Mouse (Mus musculus): ENCODE measurements around the gene Phospho1. TPM values are rescaled to one million over a fixed set of nuclear protein-coding genes. Genes with fewer than 3 reads are reported as not detected.
A peak's percentile ranks its signal among the peaks of the same experiment; 100 is the strongest.
"Not testable (repeated sequence)": the region's sequence is repeated elsewhere in the genome, so short reads cannot be mapped to it uniquely, and the experiment has no call there.

Phospho1 gene
- total RNA-seq, 2 experiments from 2014 or later = 12.6 TPM; not detected in 1

DNA sequence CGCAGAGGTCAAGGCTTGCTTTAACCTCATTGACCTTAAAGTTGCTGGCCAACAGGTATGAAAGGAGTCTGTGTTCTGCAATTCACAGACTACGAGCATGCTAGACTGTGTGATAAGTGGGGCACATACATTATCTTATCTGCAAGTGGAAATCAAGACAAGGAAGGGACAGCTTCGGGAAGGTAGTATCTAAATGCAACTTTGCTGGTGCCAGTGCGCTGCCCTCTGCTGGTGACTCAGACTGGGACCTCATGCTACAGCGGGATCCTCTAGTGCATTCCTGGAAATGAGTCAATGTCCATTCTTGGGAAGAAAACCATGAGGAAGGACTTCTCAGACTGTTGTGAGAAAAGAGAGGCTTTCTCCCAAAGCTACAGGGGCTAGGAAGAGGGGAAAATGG lies 29.4 kb downstream of the Phospho1 start:
- ATAC-seq (replicated peaks; ENCODE audit: low FRiP score, poor library complexity, severe bottlenecking) = no peak

DNA sequence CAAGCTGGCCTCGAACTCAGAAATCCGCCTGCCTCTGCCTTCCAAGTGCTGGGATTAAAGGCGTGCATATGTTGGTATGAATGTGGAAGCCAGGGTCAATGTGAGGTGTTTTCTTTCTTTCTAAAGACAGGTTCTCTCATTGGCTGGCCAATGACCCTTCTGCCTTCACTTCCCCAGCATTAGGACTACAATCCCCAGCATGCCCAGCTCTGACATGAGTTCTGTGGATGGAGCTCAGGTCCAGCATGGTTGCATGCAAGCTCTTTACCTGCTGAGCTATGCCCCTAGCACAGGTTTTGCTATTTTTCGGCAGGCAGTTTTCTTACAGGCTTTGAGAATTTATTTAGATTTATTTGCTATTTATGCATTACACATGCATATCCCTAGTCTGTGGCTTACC lies 33.0 kb downstream of the Phospho1 start:
- ATAC-seq (replicated peaks; ENCODE audit: low FRiP score, poor library complexity, severe bottlenecking) = no peak

DNA sequence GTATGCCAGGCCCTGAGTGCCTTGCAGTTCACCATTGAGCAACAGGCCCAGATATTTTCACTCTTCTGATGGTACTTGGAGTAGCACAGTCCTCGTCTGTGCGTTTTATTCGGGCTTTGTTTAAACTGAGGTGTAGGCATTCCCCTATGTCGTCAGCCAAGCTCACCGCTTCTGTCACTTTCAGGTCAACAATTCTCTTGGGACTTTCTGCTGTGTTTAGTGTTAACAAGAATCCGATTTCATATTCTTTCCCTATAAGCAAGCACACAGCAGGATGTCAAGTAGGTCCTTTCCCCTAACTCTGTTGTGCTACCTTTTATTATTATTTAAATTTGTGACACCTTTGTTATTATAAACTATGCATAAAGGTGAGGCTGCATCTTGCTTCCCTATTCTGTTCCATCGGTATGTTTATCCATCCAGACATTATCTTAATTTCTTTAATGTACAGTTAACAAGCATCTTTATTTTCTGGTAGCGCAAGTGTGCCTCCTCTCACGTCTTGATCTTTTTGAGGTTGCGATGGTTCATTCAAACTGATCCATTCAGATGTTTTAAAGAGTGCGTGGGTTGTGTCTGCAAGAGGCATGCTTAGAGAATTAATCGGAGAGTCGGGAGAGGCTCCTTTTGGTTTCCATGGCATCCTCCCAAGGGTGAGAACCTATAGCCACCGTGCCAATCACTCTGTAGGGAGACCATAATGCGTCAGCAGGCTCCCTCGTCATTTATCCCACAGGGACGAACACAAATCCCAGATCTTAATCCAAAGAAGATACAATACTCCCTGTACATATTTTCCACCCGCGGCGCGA lies 33.6 kb downstream of the Phospho1 start:
- ATAC-seq (replicated peaks; ENCODE audit: low FRiP score, poor library complexity, severe bottlenecking) = peak; percentile 20

DNA sequence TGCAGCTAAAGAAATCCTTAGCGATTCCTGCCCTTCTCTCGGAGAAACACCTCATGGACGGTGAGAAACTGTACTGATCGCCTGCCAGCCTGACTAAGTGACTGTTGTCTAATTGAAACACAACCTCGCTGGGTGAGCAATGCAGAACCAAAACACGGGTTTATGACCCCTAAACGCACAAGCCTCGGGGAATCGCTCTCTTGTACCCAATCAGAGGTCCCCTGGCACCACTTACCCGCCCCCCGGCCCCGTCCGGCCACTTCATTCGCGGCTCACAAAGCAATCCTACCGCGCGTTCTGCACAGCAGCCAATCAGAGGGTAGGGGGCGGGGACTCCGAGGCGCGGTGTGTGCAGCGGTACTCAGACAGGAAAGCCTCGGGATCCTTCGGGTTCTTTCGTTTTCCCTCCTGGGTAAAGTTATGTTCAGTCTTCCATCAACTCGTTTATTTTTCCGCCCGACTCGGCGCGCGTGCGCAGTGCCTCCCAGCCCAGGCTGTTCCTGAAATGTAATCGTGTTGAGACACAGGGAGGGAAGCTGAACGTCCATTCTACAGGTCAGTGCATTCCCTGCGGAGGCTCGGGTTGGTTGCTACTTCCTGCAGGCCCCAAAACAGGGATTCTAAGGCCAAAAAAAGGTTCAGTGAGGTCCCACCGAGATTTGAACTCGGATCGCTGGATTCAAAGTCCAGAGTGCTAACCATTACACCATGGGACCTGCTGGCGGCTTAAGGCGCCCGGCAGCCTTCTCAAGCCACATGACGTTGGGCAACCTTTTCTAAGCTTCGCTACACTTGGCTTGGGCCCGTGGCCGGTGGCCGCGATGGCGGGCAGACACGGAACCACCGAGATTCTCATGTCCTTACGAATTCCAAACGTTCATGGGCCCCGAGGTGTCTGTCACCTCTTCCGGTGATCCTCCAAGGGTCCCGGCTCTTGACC lies 34.5 kb downstream of the Phospho1 start:
- peak; percentile 88 for ATAC-seq (replicated peaks; ENCODE audit: low FRiP score, poor library complexity, severe bottlenecking)

DNA sequence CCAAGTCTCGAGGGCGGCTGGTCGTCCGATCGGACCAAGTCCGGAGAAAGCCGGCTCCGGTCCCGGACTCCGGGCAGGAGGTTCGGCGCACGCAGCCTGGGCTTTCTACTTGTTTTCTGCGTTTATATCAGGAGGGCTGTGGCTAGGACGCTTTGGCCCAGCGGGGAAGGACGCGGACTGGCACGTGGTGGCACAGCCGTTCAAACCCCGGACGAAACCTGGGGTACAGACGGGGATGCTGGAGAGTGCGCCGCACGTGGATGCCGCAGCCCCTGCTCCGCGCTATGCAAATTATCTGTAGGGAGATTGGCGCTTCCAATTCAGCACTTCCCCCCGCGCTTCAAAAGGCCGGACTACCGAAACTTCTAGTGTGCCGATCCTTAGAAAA lies 35.2 kb downstream of the Phospho1 start:
- ATAC-seq (replicated peaks; ENCODE audit: low FRiP score, poor library complexity, severe bottlenecking) = peak; percentile 58

DNA sequence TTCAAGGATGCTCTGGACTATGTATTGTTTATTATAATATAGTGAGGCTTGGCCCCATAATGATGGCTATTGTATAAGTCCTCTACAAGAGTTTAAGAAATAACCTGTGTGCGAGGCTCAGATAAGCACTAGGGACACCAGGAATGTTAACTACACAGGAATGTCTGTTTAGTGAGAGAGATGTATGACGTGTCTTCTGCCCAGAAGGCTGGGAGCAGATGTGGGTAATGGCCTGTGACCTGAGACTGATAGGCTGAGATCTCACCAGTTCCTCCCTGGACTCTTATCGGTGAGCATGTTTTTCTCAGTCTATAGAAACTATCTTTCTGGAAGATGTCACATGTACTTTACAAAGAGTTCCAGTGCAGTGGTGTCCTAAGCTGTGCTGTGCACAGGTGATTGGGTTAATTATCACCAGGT lies 35.8 kb downstream of the Phospho1 start:
- peak; percentile 47 for ATAC-seq (replicated peaks; ENCODE audit: low FRiP score, poor library complexity, severe bottlenecking)

DNA sequence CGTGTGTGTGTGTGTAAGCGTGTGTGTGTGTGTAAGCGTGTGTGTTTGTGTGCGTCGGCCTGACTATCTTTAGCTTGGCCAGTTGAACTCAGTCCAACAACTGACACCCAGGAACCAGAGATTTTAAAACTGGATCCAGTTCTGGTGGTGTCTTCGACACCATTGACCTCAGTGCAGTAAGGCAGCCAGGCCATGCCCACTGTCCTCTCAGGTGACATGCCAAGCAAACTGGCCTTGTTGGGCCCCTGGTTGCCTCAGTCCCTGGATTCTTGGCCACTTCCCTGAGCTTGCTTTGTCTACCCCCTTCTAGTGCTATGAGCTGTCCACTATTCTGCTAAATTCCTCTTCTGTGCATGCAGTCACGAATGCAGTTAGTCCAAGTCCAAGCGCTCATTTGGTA lies 37.1 kb downstream of the Phospho1 start:
- no peak for ATAC-seq (replicated peaks; ENCODE audit: low FRiP score, poor library complexity, severe bottlenecking)

DNA sequence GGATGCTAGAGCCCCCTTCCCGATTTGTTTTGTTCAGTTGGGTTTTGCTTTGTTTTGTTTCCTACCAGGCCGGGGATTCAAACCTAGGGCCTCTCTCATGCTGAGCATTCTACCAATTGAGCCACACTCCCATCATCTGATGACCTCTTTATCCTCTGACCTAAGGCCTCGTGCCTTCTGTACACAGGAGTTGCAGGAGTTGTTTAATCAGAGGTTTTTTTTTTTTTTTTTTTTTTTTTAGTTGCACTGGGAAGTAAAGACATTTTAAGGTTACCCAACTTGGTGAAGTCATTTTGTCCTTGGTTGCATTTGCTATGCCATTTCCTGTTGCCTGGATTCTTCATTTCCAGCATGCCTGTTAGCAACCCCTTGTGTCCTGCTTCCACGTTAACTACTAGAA lies 45.1 kb downstream of the Phospho1 start:
- no peak for ATAC-seq (replicated peaks; ENCODE audit: low FRiP score, poor library complexity, severe bottlenecking)

DNA sequence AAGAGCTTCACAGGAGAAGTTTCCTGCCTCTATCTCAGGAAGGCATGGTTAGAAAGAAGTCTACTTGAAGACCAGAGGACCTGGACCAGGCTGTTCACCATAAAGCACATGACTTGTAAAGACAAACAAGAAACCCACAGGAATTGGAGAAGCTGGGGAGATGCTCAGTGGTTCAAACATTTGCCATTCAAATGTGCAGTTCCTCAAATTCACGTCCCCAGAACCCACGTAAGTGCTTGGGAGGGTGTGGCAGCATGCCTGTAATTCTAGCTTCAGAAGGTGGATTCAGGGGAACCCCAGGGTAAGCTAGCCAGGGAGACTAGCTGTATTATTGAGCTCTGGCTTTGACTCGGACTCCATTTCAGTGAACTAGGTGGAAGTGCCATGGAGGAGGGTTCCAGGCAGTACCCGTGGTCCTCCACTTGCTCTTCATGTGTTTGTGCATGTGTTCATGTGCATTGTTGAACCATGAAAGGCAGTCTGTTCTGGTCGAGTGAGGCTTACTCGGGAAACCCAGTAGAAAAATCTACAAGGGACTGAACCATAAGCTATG lies 45.7 kb downstream of the Phospho1 start:
- ATAC-seq (replicated peaks; ENCODE audit: low FRiP score, poor library complexity, severe bottlenecking) = no peak

DNA sequence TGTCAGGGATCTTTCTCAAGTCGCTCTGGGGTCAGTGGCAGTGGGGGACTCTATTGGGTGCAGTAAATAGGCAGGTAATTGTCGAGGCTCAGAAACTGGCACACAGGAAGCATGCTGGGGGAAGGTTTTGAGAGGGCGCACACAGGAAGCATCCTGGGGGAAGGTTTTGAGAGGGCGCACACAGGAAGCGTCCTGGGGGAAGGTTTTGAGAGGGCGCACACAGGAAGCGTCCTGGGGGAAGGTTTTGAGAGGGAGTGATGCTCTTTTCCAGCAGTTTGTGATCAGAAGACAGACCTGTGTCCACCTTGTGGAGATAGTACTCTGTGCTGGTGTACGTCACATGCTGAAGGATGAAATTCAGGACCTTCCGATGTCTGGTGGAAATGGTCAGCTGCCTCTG lies 51.5 kb downstream of the Phospho1 start:
- ATAC-seq (replicated peaks; ENCODE audit: low FRiP score, poor library complexity, severe bottlenecking) = no peak

DNA sequence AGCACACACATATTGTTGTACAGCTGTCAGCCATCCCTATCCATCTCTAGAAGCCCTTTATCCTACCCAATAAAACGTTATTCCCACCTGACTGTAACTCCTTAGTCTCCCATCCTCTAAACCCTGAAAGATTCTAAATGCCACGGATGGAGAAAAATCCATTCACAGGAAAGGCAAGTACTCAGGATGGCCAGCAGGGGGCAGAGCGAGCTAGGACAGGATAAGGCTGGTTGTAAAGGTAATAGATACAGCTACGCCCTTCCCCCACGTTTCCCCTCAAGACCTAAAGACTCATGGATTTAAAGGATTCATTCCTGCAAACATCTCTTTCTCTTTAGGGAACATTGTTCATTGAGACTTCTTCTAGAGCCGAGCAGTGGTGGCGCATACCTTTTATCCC lies 52.0 kb downstream of the Phospho1 start:
- peak; percentile 70; the same call in 1 of the 2 replicates for ATAC-seq (replicated peaks; ENCODE audit: low FRiP score, poor library complexity, severe bottlenecking)

DNA sequence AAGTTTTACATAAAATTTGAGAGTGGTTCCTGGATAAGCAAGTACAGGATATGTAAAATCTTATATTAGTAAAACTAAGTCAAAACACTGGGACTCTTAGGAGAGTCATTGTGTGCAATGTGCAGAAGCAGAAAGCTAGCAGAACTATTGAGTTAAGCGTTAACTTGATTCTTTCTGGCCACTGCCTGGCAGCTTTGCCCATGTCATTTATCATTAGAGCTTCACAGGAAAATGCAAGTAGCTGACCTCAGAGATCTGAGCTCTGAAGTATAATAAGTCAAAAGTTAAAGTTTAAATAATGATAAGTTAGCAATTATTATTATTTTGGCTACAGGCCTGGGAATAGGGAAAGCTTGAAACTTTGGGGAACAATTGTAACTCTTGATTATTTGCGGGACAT lies 55.6 kb downstream of the Phospho1 start:
- ATAC-seq (replicated peaks; ENCODE audit: low FRiP score, poor library complexity, severe bottlenecking) = not testable (repeated sequence)

Other genes starting within 250 kb of the Phospho1 start
- not detected in 2 replicates for gene Ngfr, start 236.8 kb upstream of the Phospho1 start, total RNA-seq (2015; ENCODE audit: low replicate concordance)
- gene Ngfr, start 236.8 kb upstream of the Phospho1 start, total RNA-seq (2017; ENCODE audit: low replicate concordance) = not detected in 2 replicates
- gene Phb, start 157.5 kb upstream of the Phospho1 start, total RNA-seq (2015; ENCODE audit: low replicate concordance) = 12.3 and 17.6 TPM in 2 replicates
- 7.7 and 42.9 TPM in 2 replicates for gene Phb, start 157.5 kb upstream of the Phospho1 start, total RNA-seq (2017; ENCODE audit: low replicate concordance)
- gene Zfp652, start 111.8 kb upstream of the Phospho1 start, total RNA-seq (2015; ENCODE audit: low replicate concordance) = 12.3 and 22.6 TPM in 2 replicates
- gene Zfp652, start 111.8 kb upstream of the Phospho1 start, total RNA-seq (2017; ENCODE audit: low replicate concordance) = 9.0 and 23.0 TPM in 2 replicates
- gene B130006D01Rik, start 100.9 kb upstream of the Phospho1 start, total RNA-seq (2015; ENCODE audit: low replicate concordance) = 0.42 and 1.8 TPM in 2 replicates
- gene B130006D01Rik, start 100.9 kb upstream of the Phospho1 start, total RNA-seq (2017; ENCODE audit: low replicate concordance) = 0.61 and 2.6 TPM in 2 replicates
- 26.3 and 28.1 TPM in 2 replicates for gene Gngt2, start 12.7 kb downstream of the Phospho1 start, total RNA-seq (2015; ENCODE audit: low replicate concordance)
- gene Gngt2, start 12.7 kb downstream of the Phospho1 start, total RNA-seq (2017; ENCODE audit: low replicate concordance) = 14.6 and 20.5 TPM in 2 replicates
- 2.1 and 4.7 TPM in 2 replicates for gene Abi3, start 18.0 kb downstream of the Phospho1 start, total RNA-seq (2015; ENCODE audit: low replicate concordance)
- gene Abi3, start 18.0 kb downstream of the Phospho1 start, total RNA-seq (2017; ENCODE audit: low replicate concordance) = 2.3 and 16.0 TPM in 2 replicates
- not detected in 2 replicates for gene B4galnt2, start 90.4 kb downstream of the Phospho1 start, total RNA-seq (2015; ENCODE audit: low replicate concordance)
- gene B4galnt2, start 90.4 kb downstream of the Phospho1 start, total RNA-seq (2017; ENCODE audit: low replicate concordance) = not detected in 2 replicates
- not detected in 2 replicates for gene Igf2bp1, start 181.4 kb downstream of the Phospho1 start, total RNA-seq (2015; ENCODE audit: low replicate concordance)
- not detected in 2 replicates for gene Igf2bp1, start 181.4 kb downstream of the Phospho1 start, total RNA-seq (2017; ENCODE audit: low replicate concordance)
- gene Gip, start 200.0 kb downstream of the Phospho1 start, total RNA-seq (2015; ENCODE audit: low replicate concordance) = not detected in 2 replicates
- not detected in 2 replicates for gene Gip, start 200.0 kb downstream of the Phospho1 start, total RNA-seq (2017; ENCODE audit: low replicate concordance)
- 22.0 and 55.8 TPM in 2 replicates for gene Snf8, start 210.4 kb downstream of the Phospho1 start, total RNA-seq (2015; ENCODE audit: low replicate concordance)
- 5.6 and 25.9 TPM in 2 replicates for gene Snf8, start 210.4 kb downstream of the Phospho1 start, total RNA-seq (2017; ENCODE audit: low replicate concordance)
- 18.7 and 19.7 TPM in 2 replicates for gene Ube2z, start 240.9 kb downstream of the Phospho1 start, total RNA-seq (2015; ENCODE audit: low replicate concordance)
- 9.7 and 26.2 TPM in 2 replicates for gene Ube2z, start 240.9 kb downstream of the Phospho1 start, total RNA-seq (2017; ENCODE audit: low replicate concordance)

All from erythroid progenitor cell, adult 5-6 weeks (primary cell).